20 mouse cellular contexts compared by ENCODE assay signal in the genomic region with DNA sequence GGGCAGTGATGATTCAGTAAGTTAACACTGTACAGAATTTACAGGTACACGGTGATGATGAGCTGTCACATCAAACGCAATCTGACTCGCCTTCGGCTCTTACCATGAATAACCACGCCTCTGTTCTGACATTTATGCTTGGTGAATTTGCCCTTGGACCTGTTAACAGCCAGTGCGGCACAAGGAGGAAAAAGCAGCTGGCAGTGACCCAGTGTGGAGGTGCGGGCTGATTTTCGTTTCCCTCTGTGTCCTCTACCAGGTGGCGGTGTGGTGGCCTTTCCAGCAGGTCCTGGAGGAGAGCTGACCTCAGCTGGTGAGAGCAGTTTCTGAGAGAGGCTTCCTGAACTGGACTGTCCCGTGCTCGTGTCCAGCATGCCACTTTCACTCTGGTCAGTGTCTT. TPM values are rescaled to one million over a fixed set of nuclear protein-coding genes. Genes with fewer than 3 reads are reported as not detected.
"Had no signal": no experiment of that assay in that cellular context is flagged by ENCODE, and none has a peak within 500 bp of the region (broad histone marks: within the 10 kb centered on the region; RNA-seq: fewer than 3 reads in every experiment).

No protein-coding gene starts in this region.

- H3K4me1 ChIP-seq: midbrain, embryonic 15.5 days; neural tube, embryonic 12.5 days; stomach, embryonic 15.5 days had no signal

- DNase-seq: lung, postnatal 14 days; lung, postnatal 36 days; right cerebral cortex, postnatal 14 days; thymus, adult 2 months; thymus, postnatal 25 days; thymus, postnatal 4 days had no signal

- H3K9me3 ChIP-seq: lung, embryonic 15.5 days; megakaryocyte, embryonic 14.5 days; midbrain, embryonic 13.5 days; midbrain, embryonic 15.5 days; neural tube, embryonic 12.5 days; stomach, embryonic 15.5 days had no signal

- H3K4me3 ChIP-seq: lung, embryonic 15.5 days; megakaryocyte, embryonic 14.5 days; midbrain, embryonic 13.5 days; midbrain, embryonic 15.5 days; neural tube, embryonic 12.5 days; stomach, embryonic 15.5 days had no signal

- H3K4me2 ChIP-seq: lung, embryonic 15.5 days; midbrain, embryonic 11.5 days; midbrain, embryonic 13.5 days; midbrain, embryonic 15.5 days; neural tube, embryonic 12.5 days; stomach, embryonic 15.5 days had no signal

- H3K27me3 ChIP-seq: lung, embryonic 15.5 days; megakaryocyte, embryonic 14.5 days; midbrain, embryonic 13.5 days; midbrain, embryonic 15.5 days; neural tube, embryonic 12.5 days; stomach, embryonic 15.5 days had no signal

- H3K9ac ChIP-seq: lung, embryonic 15.5 days; midbrain, embryonic 13.5 days; midbrain, embryonic 15.5 days; neural tube, embryonic 12.5 days; stomach, embryonic 15.5 days had no signal

- H3K27ac ChIP-seq: lung, embryonic 15.5 days; macrophage; midbrain, embryonic 13.5 days; midbrain, embryonic 15.5 days; neural tube, embryonic 12.5 days; stomach, embryonic 15.5 days; stomach, postnatal 0 days had no signal

- ATAC-seq: lung, postnatal 0 days; midbrain, embryonic 13.5 days; midbrain, embryonic 15.5 days had no signal

RNA-seq across cellular contexts. Expression of a gene that starts 32.3 kb away (rescaled TPM):
- total RNA-seq: monocyte, adult 5-6 weeks had no signal

RNA-seq across cellular contexts. Expression of a gene that starts 59.1 kb away (rescaled TPM):
- total RNA-seq: megakaryocyte progenitor cell, adult 5-6 weeks; monocyte, adult 5-6 weeks; neutrophil, adult 5-6 weeks had no signal
- polyA plus RNA-seq: macrophage; spleen, adult 2 months had no signal
